Mouse (Mus musculus) liver, adult 10 weeks (tissue): ENCODE data around the gene 5730480H06Rik. TPM values are rescaled to one million over a fixed set of nuclear protein-coding genes. Genes with fewer than 3 reads are reported as not detected.

Source experiments
- polyA plus RNA-seq: library from polyadenylated mRNA; stranded (reverse); fragments of 350-450 nt; fragmentation: Illumina TruSeq; extraction: RNeasy Lipid Tissue Mini Kit (QIAGEN cat#74804); gene quantifications from one replicate; pipeline ENCODE4 v1.2.3, GENCODE M21; 2014; ENCODE audit warnings: low read depth, low replicate concordance

5730480H06Rik gene
- polyA plus RNA-seq: 11.5 TPM

DNA sequence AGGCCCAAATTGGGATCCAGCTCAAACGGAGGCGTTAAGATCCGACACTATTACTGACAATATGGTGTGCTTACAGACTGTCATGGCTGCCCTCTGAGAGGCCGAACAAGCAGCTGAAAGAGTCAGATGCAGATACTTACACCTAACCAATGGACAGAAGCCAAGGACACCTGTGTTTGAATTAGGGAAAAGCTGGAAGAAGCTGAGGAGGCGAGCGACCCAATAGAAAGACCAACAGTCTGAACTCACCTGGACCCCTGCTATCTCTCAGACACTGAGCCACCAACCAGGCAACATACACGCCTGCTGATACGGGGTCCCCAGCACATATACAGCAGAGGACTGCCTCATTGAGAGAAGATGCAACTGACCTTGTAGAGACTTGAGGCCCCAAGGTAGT lies at the start of gene 5730480H06Rik:
Gene 5730480H06Rik, plus strand, starts transcription at position 301 of the 400 bp plus-strand sequence.

